Mouse (Mus musculus) lung, postnatal 0 days (tissue): ENCODE measurements at regions not wholly inside any gene's neighbourhood (a gene's known extent, or its start where the extent isn't known, plus 50 kb on each side); places are given as distances from the start of the nearest gene placed in this dataset.

Experiments used
- CTCF ChIP-seq: IDR thresholded peaks from 2 replicates; pipeline ENCODE4 v1.5.1; 2016; ENCODE audit warnings: antibody characterized with exemption, mild to moderate bottlenecking
- EP300 ChIP-seq: IDR thresholded peaks from 2 replicates; pipeline ENCODE4 v1.6.1; 2016; ENCODE audit warnings: antibody characterized with exemption, mild to moderate bottlenecking, control low read depth

- TF ChIP-seq CTCF, result no peak
- TF ChIP-seq EP300, result no peak
These were observed 93.7 kb downstream of the Gm10260 start for GRCm38 (mm10) chr13:97666761-97667160.
